Mouse (Mus musculus) bone marrow macrophage, adult 2 months (primary cell): ENCODE results near the gene Macf1.

Experiments
- CTCF ChIP-seq: IDR thresholded peaks from 2 replicates; pipeline ENCODE4 v1.5.1; 2012; ENCODE audit warnings: low read depth, mild to moderate bottlenecking, low read length, moderate library complexity
- POLR2A ChIP-seq: IDR thresholded peaks from 2 replicates; pipeline ENCODE4 v1.6.1; 2012; ENCODE audit warnings: mild to moderate bottlenecking, low read depth, low read length, borderline replicate concordance

DNA sequence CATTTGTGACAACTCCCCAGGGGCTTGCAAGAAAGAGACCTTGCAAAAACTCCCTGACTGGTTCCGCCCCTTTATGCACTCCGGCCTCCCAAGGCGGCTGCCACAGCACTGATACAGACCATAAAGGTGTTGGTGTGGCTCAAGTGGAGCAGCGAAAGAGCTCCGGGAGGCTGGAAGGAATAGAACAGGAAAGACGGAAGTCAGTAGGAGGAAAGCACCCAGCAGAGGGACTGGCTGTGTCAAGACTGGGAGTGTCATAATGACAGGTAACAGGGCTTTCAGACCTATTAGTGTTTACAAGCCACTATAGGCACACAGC lies 340.7 kb downstream of the Macf1 start:
- TF ChIP-seq POLR2A (no peak), CTCF (no peak)
